Mouse (Mus musculus) cerebellum, postnatal 4 days (tissue): ENCODE data around the gene Cptp.

Source experiments
- DNase-seq, 2 experiments: peaks; one replicate each; pipeline ENCODE4 v3.0.0; 2022; ENCODE audit warnings: low spot score in 2 of 2, mixed read lengths in 1 of 2

Cptp gene

GRCm38 (mm10) chr4:155869317-155870033 is at the start of gene Cptp, which contains the start of gene Ints11:
Gene Cptp (minus strand): TSS chr4:155869440.
Gene Ints11 (plus strand): TSS chr4:155869546.
- DNase-seq: peak; percentile 90 to 95

- peak in 1 of 2 experiments; percentile 1 for DNase-seq
Observed at GRCm38 (mm10) chr4:155908751-155909150, 39.5 kb upstream of the Cptp start.

GRCm38 (mm10) chr4:155908281-155908680 is 39.0 kb upstream of the Cptp start:
- DNase-seq: peak; percentile 1 to 17

GRCm38 (mm10) chr4:155907003-155907402 is 37.8 kb upstream of the Cptp start:
- no peak for DNase-seq

- DNase-seq: peak; percentile 0 to 18
Observed at GRCm38 (mm10) chr4:155906125-155906524, 36.9 kb upstream of the Cptp start.

GRCm38 (mm10) chr4:155905634-155906033 is 36.4 kb upstream of the Cptp start:
- DNase-seq: peak in 1 of 2 experiments; percentile 1

- peak; percentile 19 to 41 for DNase-seq
Observed at GRCm38 (mm10) chr4:155904318-155905102, 35.3 kb upstream of the Cptp start.

- DNase-seq: peak; percentile 0 to 19
Observed at GRCm38 (mm10) chr4:155903246-155903645, 34.0 kb upstream of the Cptp start.

- no peak for DNase-seq
Observed at GRCm38 (mm10) chr4:155901205-155901604, 32.0 kb upstream of the Cptp start.

GRCm38 (mm10) chr4:155899355-155899754 is 30.1 kb upstream of the Cptp start:
- peak in 1 of 2 experiments; percentile 1 for DNase-seq

GRCm38 (mm10) chr4:155898318-155898717 is 29.1 kb upstream of the Cptp start:
- DNase-seq: peak in 1 of 2 experiments; percentile 0

- peak in 1 of 2 experiments; percentile 0 for DNase-seq
Observed at GRCm38 (mm10) chr4:155896461-155896860, 27.2 kb upstream of the Cptp start.

GRCm38 (mm10) chr4:155895826-155896225 is 26.6 kb upstream of the Cptp start:
- DNase-seq: no peak

- peak in 1 of 2 experiments; percentile 55 for DNase-seq
Observed at GRCm38 (mm10) chr4:155895216-155895615, 26.0 kb upstream of the Cptp start.

- DNase-seq: no peak
Observed at GRCm38 (mm10) chr4:155894311-155894881, 25.2 kb upstream of the Cptp start.

GRCm38 (mm10) chr4:155893212-155893690 is 24.0 kb upstream of the Cptp start:
- DNase-seq: no peak

- peak in 1 of 2 experiments; percentile 40 for DNase-seq
Observed at GRCm38 (mm10) chr4:155892438-155893211, 23.4 kb upstream of the Cptp start.

- DNase-seq: peak; percentile 68 to 89
Observed at GRCm38 (mm10) chr4:155892017-155892416, 22.8 kb upstream of the Cptp start.

GRCm38 (mm10) chr4:155891551-155892001 is 22.3 kb upstream of the Cptp start, which contains the start of the genes Pusl1 and Acap3:
Gene Pusl1 (minus strand): TSS chr4:155891781.
Gene Acap3 (plus strand): TSS chr4:155891822.
- peak; percentile 93 to 98 for DNase-seq

- peak in 1 of 2 experiments; percentile 19 for DNase-seq
Observed at GRCm38 (mm10) chr4:155891011-155891471, 21.8 kb upstream of the Cptp start.

GRCm38 (mm10) chr4:155889316-155889715 is 20.1 kb upstream of the Cptp start:
- DNase-seq: peak in 1 of 2 experiments; percentile 13
